Mouse (Mus musculus) naive thymus-derived CD4-positive, alpha-beta T cell, adult 2 months (primary cell): ENCODE data around the gene Aph1b.
"Not testable (repeated sequence)": the region's sequence is repeated elsewhere in the genome, so short reads cannot be mapped to it uniquely, and the experiment has no call there.

Experiments
- DNase-seq: peaks from one replicate; pipeline ENCODE4 v3.0.0-alpha.2; 2011; ENCODE audit warnings: low read depth

Aph1b gene

GRCm38 (mm10) chr9:66795464-66796324 is at the start of gene Aph1b:
Gene Aph1b (minus strand): TSS chr9:66795490.
- DNase-seq = peak; percentile 97

- DNase-seq = no peak
These were observed 39.8 kb upstream of the Aph1b start for GRCm38 (mm10) chr9:66835097-66835480.

- peak; percentile 99 for DNase-seq
These were observed 39.2 kb upstream of the Aph1b start, which contains the start of gene Aph1c for GRCm38 (mm10) chr9:66834318-66835096. Gene Aph1c (minus strand): TSS chr9:66834726.

- DNase-seq = no peak
These were observed 38.6 kb upstream of the Aph1b start for GRCm38 (mm10) chr9:66833851-66834250.

- DNase-seq = peak; percentile 20
These were observed 37.1 kb upstream of the Aph1b start for GRCm38 (mm10) chr9:66832366-66832908.

GRCm38 (mm10) chr9:66825990-66826389 is 30.7 kb upstream of the Aph1b start:
- peak; percentile 79 for DNase-seq

- not testable (repeated sequence) for DNase-seq
These were observed 27.0 kb upstream of the Aph1b start for GRCm38 (mm10) chr9:66822255-66822654.

- peak; percentile 48 for DNase-seq
These were observed 25.7 kb upstream of the Aph1b start for GRCm38 (mm10) chr9:66820996-66821395.

- no peak for DNase-seq
These were observed 18.1 kb upstream of the Aph1b start for GRCm38 (mm10) chr9:66813392-66813791.

- not testable (repeated sequence) for DNase-seq
These were observed 10.7 kb upstream of the Aph1b start for GRCm38 (mm10) chr9:66805951-66806350.

- DNase-seq = no peak
These were observed 6.7 kb upstream of the Aph1b start for GRCm38 (mm10) chr9:66801947-66802346.

GRCm38 (mm10) chr9:66796739-66797138 is 1.4 kb upstream of the Aph1b start, which contains the start of gene Gm10647:
Gene Gm10647 (plus strand): TSS chr9:66797039.
- DNase-seq = no peak

- DNase-seq = no peak
These were observed 444 bp downstream of the Aph1b start for GRCm38 (mm10) chr9:66794629-66795463.

- DNase-seq = peak; percentile 63
These were observed 7.5 kb downstream of the Aph1b start for GRCm38 (mm10) chr9:66787821-66788220.

- DNase-seq = peak; percentile 16
These were observed 10.7 kb downstream of the Aph1b start for GRCm38 (mm10) chr9:66784552-66784951.

GRCm38 (mm10) chr9:66770701-66771100 is 24.6 kb downstream of the Aph1b start:
- no peak for DNase-seq

GRCm38 (mm10) chr9:66769275-66769674 is 26.0 kb downstream of the Aph1b start:
- DNase-seq = no peak

GRCm38 (mm10) chr9:66768721-66769120 is 26.6 kb downstream of the Aph1b start:
- no peak for DNase-seq

- DNase-seq = no peak
These were observed 34.3 kb downstream of the Aph1b start for GRCm38 (mm10) chr9:66760991-66761390.

- no peak for DNase-seq
These were observed 42.4 kb downstream of the Aph1b start for GRCm38 (mm10) chr9:66752849-66753248.

GRCm38 (mm10) chr9:66748390-66748789 is 46.9 kb downstream of the Aph1b start:
- no peak for DNase-seq

- DNase-seq = no peak
These were observed 50.8 kb downstream of the Aph1b start for GRCm38 (mm10) chr9:66744531-66744930.
